Mouse (Mus musculus) E14TG2a.4 (cell line): Measurements from ENCODE around the gene Slco1a4.

Experiments used
- CTCF ChIP-seq: conservative IDR thresholded peaks from 2 replicates; pipeline ENCODE4 v1.5.1; 2014; ENCODE audit warnings: low read length
- NANOG ChIP-seq: IDR thresholded peaks from 2 replicates; pipeline ENCODE4 v1.6.1; 2014; ENCODE audit warnings: borderline replicate concordance, low read length, mixed read lengths
- POU5F1 ChIP-seq: IDR thresholded peaks from 2 replicates; pipeline ENCODE4 v1.6.1; 2014; ENCODE audit warnings: low read length, borderline replicate concordance

- no peak for TF ChIP-seq CTCF
- no peak for TF ChIP-seq NANOG
- TF ChIP-seq POU5F1, result no peak
These were observed at the start of gene Slco1a4 for GRCm38 (mm10) chr6:141856085-141856484.
